Mouse (Mus musculus) T-helper 17 cell (primary cell): ENCODE measurements around the gene S1pr4.

Source experiments
- in situ Hi-C, 2 experiments: fragments of 300-600 bp; cut with MboI, MseI; formaldehyde crosslinking; loops; 1 replicate in 1 of 2; 2 replicates in 1 of 2; pipeline ENCODE4 v1.15.1; 2025; ENCODE audit warnings: high pct_unique_total_duplicates in 2 of 2

The S1pr4 gene

GRCm38 (mm10) chr10:81519978-81520365 lies 20.0 kb upstream of the S1pr4 start:
- in situ Hi-C loops = no loop called here

GRCm38 (mm10) chr10:81519227-81519977 lies 19.5 kb upstream of the S1pr4 start:
- in situ Hi-C loops = no loop called here

GRCm38 (mm10) chr10:81518546-81518945 lies 18.6 kb upstream of the S1pr4 start:
- in situ Hi-C loops = no loop called here

DNA sequence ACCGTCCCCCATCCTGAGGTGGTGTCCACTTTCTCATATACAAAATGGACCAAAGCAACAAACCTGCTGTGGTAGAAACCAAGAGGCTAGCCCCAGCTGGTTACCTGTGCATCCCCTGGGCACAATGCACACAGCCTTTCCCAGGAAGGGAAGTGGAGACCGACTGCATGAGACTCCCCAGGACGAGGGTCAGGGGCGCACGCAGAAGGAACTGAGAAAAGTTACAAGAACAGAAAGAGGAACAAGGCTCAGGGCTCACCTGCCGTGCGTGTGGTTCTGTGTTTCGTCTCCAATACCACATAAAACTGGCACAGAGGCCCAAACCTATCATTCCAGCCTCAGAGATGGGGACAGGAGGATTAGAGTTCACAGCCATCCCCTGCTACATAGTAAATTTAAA lies 17.3 kb upstream of the S1pr4 start:
- in situ Hi-C loops = no loop called here

- in situ Hi-C loops = no loop called here
Observed at GRCm38 (mm10) chr10:81513798-81514197, 13.9 kb upstream of the S1pr4 start.

DNA sequence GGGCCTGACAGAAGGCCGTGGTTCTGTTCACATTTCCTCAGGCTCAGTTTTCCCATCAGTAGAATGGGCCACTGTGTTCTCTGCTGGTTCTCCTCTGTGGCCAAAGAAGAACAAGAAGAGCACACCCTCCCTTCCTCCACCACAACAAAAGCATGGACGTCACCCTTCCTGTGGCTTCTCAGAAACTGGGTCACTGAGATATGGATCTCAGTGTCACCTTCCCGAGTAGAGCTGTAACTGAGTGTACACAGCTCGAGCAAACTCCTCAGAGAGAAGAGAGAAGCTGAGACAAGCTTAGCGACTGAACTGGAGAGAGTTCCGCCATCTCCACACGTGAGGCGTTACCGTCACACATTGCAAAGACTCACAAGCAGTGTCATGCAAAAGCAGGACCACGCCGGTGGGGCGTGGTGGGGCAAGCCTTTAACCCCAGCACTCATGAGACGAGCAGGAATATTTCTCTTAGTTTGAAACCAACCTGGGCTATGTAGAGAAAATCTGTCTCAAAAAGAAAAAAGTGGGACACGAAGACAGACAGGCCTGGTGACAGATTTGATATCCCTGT lies 10.4 kb upstream of the S1pr4 start:
- in situ Hi-C loops = no loop called here

DNA sequence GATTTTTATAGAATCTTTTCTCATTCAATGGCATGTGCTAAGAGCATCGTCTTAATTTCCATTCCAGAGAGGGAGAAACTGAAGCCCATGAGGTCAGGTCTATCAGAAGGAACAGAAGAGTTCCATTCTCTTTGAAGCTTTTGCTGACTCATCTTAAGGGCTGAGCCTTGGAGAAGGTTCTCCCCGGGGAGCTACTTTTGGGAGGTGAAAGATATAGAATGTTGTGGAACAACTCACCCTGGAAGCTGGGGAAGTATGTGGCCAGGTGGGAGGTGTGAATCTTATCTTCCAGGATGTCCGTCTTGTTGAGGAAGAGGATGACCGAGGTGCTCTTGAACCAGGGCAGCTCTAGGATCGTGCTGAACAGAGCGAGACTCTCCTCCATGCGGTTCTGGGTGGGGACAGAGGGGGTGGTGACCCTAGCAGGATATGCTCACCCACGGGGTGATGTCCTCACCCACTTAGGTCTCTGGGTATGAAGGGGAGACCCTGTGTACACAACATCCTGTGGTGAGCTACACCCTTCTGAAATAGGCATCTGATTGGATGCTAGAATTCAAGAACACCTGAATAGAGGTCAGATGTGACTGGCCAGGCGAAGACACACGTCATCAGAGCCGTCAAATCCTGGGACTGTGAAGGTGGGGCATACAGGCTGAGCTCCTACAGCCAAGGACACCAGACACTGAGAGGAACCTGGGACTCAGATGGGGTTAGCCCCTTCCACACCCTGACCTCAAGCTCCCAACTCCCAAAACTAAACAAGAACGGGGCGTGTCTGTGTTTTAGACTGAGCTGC lies 8.0 kb upstream of the S1pr4 start:
- in situ Hi-C loops = loop anchor here in 1 of 2 experiments (10.0 kb wide), 1 partner anchor 1497 kb away; no protein-coding TSS in a partner anchor

DNA sequence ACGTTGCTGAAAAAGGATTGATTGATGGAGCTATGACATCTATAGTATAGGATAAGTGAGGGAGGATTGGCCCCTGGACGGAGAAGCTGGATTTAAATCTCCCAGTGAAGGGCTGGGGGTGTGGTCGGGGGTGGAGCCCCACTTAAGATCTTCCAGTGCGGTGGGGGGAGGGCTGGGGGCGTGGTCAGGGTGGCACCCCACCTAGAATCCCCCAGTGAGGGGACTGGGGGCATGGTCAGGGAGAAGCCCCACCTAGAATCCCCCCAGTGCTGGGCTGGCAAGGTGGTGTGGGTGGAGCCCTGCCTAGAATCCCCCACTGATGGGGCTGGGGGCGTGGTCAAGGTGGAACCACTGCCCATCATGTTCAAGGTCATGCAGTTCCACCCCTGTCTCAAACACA lies 7.2 kb upstream of the S1pr4 start:
- in situ Hi-C loops = loop anchor here in 1 of 2 experiments (10.0 kb wide), 1 partner anchor 1498 kb away; no protein-coding TSS in a partner anchor

DNA sequence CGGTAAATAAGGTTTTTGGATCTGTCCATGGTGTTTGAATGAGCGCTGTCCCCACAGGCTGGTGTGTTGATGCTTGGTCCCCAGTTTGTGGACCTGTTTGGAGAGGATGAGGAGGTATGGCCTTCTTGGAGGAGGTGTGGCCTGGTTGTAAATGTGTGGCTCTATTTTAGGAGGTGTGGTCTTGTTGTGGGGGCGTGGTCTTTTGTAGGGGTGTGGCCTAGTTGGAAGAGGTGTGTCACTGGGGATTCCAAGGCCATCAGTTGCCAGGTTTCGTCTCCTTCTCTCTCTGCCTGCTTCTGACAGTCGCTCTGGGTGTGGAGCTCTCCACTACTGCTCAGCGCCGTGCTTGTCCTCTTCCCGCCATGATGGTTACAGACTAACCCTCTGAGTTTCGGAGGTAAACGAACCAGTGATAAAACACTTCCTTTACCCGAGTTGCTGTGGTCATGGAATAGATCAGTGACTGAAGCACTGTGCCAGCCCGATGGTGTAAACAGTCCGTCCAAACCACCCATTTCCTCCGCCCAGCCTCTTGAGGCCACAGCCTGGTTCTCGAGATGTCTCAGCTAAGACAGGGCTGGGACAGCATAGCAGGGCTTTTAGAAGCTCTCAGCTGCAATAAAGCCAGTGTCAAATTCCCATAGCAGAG lies 5.2 kb upstream of the S1pr4 start:
- in situ Hi-C loops = loop anchor here in 1 of 2 experiments (10.0 kb wide), 1 partner anchor 1500 kb away; no protein-coding TSS in a partner anchor

- in situ Hi-C loops = loop anchor here in 1 of 2 experiments (10.0 kb wide), 1 partner anchor 1502 kb away; no protein-coding TSS in a partner anchor
Observed at GRCm38 (mm10) chr10:81502658-81503057, 2.7 kb upstream of the S1pr4 start.

DNA sequence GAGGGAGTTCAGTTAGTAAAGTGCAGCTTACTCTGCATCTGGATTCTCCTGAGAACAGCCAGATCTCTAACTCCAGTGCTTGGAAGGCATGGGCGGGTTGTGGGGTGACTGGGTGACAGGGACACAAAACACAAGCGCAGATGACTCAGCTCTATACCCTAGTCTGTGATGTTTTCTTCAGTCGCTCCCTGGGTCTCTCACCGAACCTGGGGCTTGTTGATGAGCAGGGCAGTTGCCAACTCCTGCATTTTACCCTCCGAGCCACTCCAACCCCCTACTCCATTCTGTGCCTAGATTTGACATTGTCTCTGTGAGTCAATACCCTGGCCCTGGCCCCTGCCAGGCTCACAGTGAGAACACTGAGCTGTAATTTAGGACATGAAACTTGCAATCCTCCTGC lies 1.9 kb upstream of the S1pr4 start:
- in situ Hi-C loops = loop anchor here in 1 of 2 experiments (10.0 kb wide), 1 partner anchor 1503 kb away; no protein-coding TSS in a partner anchor

GRCm38 (mm10) chr10:81499250-81499901 lies 556 bp downstream of the S1pr4 start:
- in situ Hi-C loops = no loop called here

DNA sequence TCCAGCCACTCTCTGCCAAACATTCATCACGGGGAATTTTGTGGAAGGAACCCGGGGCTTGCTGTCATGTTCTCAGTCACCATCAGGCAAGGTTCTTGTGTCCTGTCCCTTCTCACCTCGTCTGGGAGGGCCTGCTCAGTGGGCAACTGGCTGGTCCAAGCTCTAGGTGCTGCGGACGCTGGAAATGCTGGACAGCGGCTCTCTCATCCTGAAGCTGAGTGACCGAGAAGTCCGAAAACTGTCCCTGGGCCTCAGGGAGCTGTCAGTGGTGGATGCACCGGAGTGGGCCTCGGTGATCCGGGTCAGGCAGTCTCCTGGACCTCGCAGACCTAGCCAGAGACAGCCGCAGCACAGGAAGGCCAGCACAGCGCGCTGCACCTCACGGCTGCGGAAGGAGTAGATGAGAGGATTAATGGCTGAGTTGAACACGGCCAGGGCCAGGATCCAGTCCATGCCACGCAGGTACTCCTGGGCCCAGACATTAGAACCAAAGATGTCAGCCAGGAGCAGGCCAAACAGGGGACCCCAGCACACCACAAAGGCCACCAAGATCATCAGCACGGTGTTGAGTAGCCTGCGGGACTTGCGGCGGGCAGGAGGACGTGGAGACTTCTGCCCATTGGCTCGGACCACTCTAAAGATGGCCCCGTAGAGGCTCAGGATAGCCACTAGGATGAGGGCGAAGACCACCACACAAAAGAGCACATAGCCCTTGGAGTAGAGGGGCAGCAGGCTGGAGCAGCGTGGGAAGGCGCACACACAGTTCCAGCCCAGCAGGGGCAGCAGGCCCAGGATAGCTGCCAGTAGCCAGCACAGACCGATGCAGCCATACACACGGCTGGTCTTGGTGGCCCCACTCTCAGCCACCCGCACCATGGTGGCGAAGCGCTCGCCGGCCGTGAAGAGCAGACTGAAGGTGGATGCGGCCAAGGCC lies 1.3 kb downstream of the S1pr4 start:
- in situ Hi-C loops = no loop called here

DNA sequence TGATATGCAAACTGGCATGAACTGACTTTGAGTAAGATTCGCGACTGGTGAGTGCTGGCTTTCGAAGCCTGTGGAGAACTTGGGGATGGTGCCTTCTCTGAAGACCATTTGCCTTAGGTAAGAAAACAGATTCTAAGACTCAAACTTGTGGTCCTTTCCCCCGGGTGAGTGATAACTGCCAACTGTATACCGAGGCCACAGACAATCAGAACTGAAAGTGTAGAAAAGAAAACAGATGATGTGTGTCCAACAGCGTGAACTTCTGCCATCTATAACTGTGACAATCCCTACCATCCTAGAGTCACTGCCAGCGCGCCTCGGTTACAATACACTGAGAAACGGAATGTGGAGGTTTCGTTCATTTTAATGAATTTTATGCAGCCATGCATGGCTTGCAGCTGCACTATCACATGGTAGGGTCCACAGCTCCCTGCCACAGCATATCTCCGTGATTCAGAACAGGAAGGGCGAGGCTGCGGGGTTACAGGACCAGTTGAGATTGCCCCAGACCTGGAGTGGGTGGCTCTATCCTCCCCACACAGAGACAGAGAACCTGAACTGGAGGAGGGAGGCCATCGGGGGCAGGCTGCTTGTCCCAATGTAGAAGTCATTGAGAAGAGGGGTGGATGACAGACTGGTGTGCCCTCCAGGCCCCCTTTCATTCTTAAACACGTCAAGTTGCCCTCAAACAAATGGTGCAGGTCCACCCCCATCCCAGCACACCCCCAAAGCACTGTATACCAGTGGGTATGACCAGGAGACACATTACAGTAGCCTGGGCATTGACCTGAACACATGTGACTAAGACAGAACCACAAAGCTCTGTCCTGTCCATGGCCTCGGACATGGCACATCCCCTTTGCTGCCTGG lies 2.3 kb downstream of the S1pr4 start:
- in situ Hi-C loops = no loop called here

DNA sequence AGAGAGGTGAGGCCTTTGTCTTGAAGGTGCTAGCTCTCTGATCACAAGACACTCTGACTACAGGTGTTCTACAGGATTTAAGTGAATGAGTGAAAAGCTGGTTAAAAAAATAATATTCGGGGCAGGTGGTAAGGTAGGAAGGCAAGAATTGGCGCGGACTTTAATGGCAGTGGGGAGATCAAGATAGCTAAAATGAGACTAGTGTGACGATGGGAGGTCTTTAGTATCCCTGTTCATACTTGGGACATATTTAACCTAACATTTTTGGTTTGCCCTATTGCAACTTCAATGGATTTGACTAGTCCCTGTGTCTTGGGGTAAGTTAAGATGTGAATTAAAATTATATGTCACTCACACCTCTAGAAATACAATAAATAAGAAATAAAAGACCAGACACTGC lies 3.0 kb downstream of the S1pr4 start:
- in situ Hi-C loops = no loop called here

DNA sequence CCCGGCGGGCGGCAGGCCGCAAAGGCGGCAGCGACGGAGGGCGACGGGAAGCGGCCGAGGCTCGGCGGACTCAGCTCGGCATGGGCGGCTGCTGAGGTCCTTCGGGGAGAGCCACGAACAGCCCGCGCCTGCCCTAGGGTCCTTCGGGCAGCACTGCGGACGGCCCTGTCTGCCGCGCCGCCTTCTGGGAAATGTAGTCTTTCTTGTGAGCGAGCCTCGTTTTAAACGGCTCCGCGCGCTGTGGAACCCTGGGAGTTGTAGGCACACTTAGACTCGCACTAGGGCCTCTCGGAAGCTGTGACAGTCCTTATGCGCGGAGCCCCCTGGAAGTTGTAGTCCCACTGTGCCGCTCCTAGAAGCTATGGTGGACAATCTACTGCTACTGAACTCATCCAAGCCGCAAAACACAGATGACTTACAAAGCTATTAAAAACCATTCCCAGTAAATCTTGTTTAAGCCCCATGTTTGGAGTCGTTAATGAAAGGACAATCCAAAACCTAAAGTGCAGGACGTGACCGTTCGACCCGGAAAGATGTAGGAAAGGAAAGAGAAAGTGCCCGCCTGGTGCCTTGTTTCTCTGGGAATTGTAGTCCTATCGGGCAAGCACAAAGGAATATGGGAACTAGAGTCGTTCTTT lies 3.5 kb downstream of the S1pr4 start, which contains the start of gene Ncln:
Gene Ncln, minus strand, starts transcription at position 129 of the 638 bp plus-strand sequence.
- in situ Hi-C loops = no loop called here

GRCm38 (mm10) chr10:81495616-81496263 lies 4.2 kb downstream of the S1pr4 start:
- in situ Hi-C loops = no loop called here

DNA sequence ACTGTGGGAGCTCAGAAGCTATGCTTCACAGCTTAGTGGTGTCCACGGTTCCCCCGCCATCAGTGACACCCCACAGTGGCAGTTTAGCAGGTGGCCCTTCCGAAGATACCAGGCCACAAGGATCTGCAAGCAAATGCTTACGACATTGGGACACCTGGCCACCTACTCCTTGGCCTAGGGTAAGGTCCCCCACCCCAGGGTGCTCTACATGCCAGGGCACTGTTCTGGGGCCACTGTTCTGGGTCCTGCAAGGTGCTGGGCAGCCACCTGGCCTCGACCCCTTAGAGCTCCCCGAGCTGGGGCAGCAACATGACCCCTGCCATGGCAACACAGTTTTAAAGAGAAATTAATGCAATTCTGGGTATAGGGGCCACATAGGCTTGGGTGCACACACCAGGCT lies 4.8 kb downstream of the S1pr4 start:
- in situ Hi-C loops = no loop called here
